In the genomic region with DNA sequence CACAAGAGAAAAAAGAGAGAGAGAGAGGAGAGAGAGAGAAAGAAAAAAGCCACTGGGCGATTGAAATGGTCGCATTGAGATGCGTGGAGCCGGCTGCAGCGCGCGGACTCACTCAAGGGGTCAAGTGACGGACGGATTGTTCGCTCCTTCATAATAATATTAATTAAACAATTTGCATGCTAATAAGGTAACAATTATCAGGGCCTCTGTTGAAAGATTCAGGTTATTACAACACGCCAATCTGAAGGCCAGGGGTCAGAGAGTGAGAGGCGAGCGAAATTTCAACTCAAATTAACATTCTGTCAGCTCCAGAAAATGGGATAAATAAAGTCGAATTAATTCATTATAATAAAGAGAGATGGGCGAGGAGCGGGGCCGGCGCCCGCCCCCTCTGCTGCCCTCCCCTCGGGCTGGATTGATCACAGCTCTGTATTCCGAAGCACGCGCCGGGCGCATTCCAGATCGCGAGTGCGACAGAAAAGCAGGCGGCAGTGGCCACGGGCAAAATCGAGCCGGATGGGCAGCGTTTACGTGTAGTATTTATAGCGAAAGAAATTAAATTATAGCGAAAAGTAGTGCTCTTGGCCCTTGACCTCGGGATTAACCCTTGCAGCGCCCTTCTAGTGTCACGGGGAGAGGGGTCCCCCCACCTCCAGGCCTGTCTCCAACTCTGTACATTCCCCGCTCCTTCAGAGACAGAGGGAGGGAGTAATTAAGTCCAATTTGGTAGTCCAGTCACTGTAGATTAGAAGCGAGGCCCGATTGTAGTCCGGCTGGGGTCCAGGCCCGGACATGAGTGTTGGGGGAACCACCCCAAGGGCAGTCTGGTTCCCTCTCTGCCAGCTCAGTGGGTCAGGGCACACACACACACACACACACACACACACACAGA, we compare ENCODE assay signal across 11 mouse cellular contexts. TPM values are rescaled to one million over a fixed set of nuclear protein-coding genes. Genes with fewer than 3 reads are reported as not detected.
DNase-seq lines count a peak whose midpoint lies in the region; ATAC-seq and TF ChIP-seq lines count a peak whose summit lies in the region.
"Had no signal": no experiment of that assay in that cellular context is flagged by ENCODE, and none has a peak within 500 bp of the region (broad histone marks: within the 10 kb centered on the region; RNA-seq: fewer than 3 reads in every experiment).

No protein-coding gene starts in this region.

- H3K9me3 ChIP-seq in hindbrain, embryonic 10.5 days: no peaks in the 10 kb centered on the region
- H3K9me3 ChIP-seq in neural tube, embryonic 11.5 days (ENCODE audit: control insufficient read depth, low read length): no peaks in the 10 kb centered on the region

- peak; percentile 52 to 66 for DNase-seq in kidney, postnatal 4 days
- no peak for DNase-seq in kidney, adult 2 months
- DNase-seq in cerebellum, postnatal 14 days: peak; percentile 72 to 76
- DNase-seq in hindbrain, embryonic 10.5 days (ENCODE audit: low spot score): peak; percentile 48
- DNase-seq in neural tube, embryonic 11.5 days (ENCODE audit: low spot score): peak; percentile 56
- DNase-seq in MN1 (ENCODE audit: low spot score): no peak
- no peak for DNase-seq in gastrocnemius, adult 8-10 months (ENCODE audit: low spot score in 2 of 2)
- no peak for DNase-seq in Muller cell, postnatal 12 days (ENCODE audit: inconsistent ontology term)

- no peak overlapping the region for H3K27ac ChIP-seq in kidney, adult 2 months (ENCODE audit: insufficient read depth, low read depth, low read length)
- peak overlapping the region; percentile 35; the same call in 1 of the 2 replicates for H3K27ac ChIP-seq in hindbrain, embryonic 10.5 days
- peak overlapping the region; percentile 84 for H3K27ac ChIP-seq in neural tube, embryonic 11.5 days (ENCODE audit: low read depth, low read length)

- peak overlapping the region; percentile 26 for H3K4me2 ChIP-seq in neural tube, embryonic 11.5 days (ENCODE audit: low read depth)
- H3K4me2 ChIP-seq: liver, embryonic 11.5 days had no signal

- H3K4me1 ChIP-seq in kidney, adult 2 months (ENCODE audit: control insufficient read depth, insufficient read depth, low read length): no peaks in the 10 kb centered on the region
- H3K4me1 ChIP-seq in hindbrain, embryonic 10.5 days (replicated peaks): peaks cover 58% of the 10 kb centered on the region
- H3K4me1 ChIP-seq in neural tube, embryonic 11.5 days (ENCODE audit: control insufficient read depth, insufficient read depth, low read length): 0 out of 2 replicates have a peak, but pooled peaks cover 2% of the 10 kb centered on the region

- peaks cover 15% of the 10 kb centered on the region for H3K27me3 ChIP-seq in kidney, adult 2 months (replicated peaks; ENCODE audit: control insufficient read depth, insufficient read depth, low read length)
- peaks cover 100% of the 10 kb centered on the region for H3K27me3 ChIP-seq in hindbrain, embryonic 10.5 days (ENCODE audit: insufficient read depth, poor library complexity, severe bottlenecking)
- peaks cover 98% of the 10 kb centered on the region for H3K27me3 ChIP-seq in neural tube, embryonic 11.5 days (ENCODE audit: control insufficient read depth, insufficient read depth, low read length)

- no peak overlapping the region for H3K9ac ChIP-seq in neural tube, embryonic 11.5 days (ENCODE audit: low read length)

- TF ChIP-seq CTCF in kidney, adult 2 months (conservative IDR thresholded peaks at IDR 0.05; ENCODE audit: insufficient read depth, insufficient read length, low read depth, low read length): no peak

- no peaks in the 10 kb centered on the region for H3K36me3 ChIP-seq in kidney, adult 2 months (ENCODE audit: control insufficient read depth, insufficient read depth, low read length)
- H3K36me3 ChIP-seq in hindbrain, embryonic 10.5 days: no peaks in the 10 kb centered on the region
- H3K36me3 ChIP-seq in neural tube, embryonic 11.5 days (ENCODE audit: control insufficient read depth, insufficient read depth, low read length): no peaks in the 10 kb centered on the region
- H3K36me3 ChIP-seq: G1E had no signal

- ATAC-seq in neural tube, embryonic 11.5 days (ENCODE audit: insufficient read depth, low FRiP score, low TSS enrichment): no peak

- no peak for TF ChIP-seq POLR2A in kidney, adult 2 months (IDR thresholded peaks at IDR 0.05; ENCODE audit: low read depth, low read length)

- no peak overlapping the region for H3K4me3 ChIP-seq in kidney, adult 2 months (ENCODE audit: insufficient read depth, low read depth, low read length)
- peak overlapping the region; percentile 26 for H3K4me3 ChIP-seq in hindbrain, embryonic 10.5 days
- 0 out of 2 replicates have a peak overlapping the region, but pooled peaks have one; percentile 12 for H3K4me3 ChIP-seq in neural tube, embryonic 11.5 days (ENCODE audit: low read depth, low read length)

- WGBS in kidney, adult 2 months: 12% methylated on average over 44 of the region's 44 CpGs
- WGBS in hindbrain, embryonic 10.5 days: under 1% methylated on average over 44 of the region's 44 CpGs
- WGBS in neural tube, embryonic 11.5 days: 1% methylated on average over 44 of the region's 44 CpGs

RNA-seq across cellular contexts. Expression of gene Uncx, which starts 1.9 kb away (rescaled TPM):
- polyA plus RNA-seq in kidney, adult 2 months (2012; rRNA removed): 1.1 and 1.5 TPM in 2 replicates
- polyA plus RNA-seq in hindbrain, embryonic 10.5 days (2016; fragmentation: Nextera tagmentation; extraction: Ambion mirVana): 14.0 and 61.1 TPM in 2 replicates
- 44.9 and 45.2 TPM in 2 replicates for polyA plus RNA-seq in neural tube, embryonic 11.5 days (2014; fragmentation: Nextera tagmentation; extraction: Ambion mirVana)
- total RNA-seq in gastrocnemius, adult 8-10 months (2022): not detected
- total RNA-seq: G1E had no signal
- polyA plus RNA-seq: G1E; liver, embryonic 11.5 days; stomach, embryonic 14.5 days had no signal

RNA-seq across cellular contexts. Expression of gene Zfand2a, which starts 57.0 kb away (rescaled TPM):
- 11.8 and 12.4 TPM in 2 replicates for polyA plus RNA-seq in kidney, adult 2 months (2012; rRNA removed)
- polyA plus RNA-seq in hindbrain, embryonic 10.5 days (2016; fragmentation: Nextera tagmentation; extraction: Ambion mirVana): 9.7 and 13.2 TPM in 2 replicates
- polyA plus RNA-seq in neural tube, embryonic 11.5 days (2014; fragmentation: Nextera tagmentation; extraction: Ambion mirVana): 5.4 and 7.9 TPM in 2 replicates
- total RNA-seq in gastrocnemius, adult 8-10 months (2022): 10 to 100 TPM in 1 of 4 experiments, 1 to 10 TPM in 3; 7.8 to 11.4 (median 8.9) TPM

Comparison
In these comparisons a context has a peak if more than half of its experiments do, and no peak if none do; other contexts are left out.
1. DNase-seq: peak in kidney, postnatal 4 days (2 of 2), cerebellum, postnatal 14 days (2 of 2), hindbrain, embryonic 10.5 days (single experiment) and neural tube, embryonic 11.5 days (single experiment); none in kidney, adult 2 months (single experiment), MN1 (single experiment), gastrocnemius, adult 8-10 months (0 of 2) and Muller cell, postnatal 12 days (single experiment).